Mouse (Mus musculus) heart, adult 2 months (tissue): ENCODE data around the gene March9. TPM values are rescaled to one million over a fixed set of nuclear protein-coding genes. Genes with fewer than 3 reads are reported as not detected.

Experiments
- DNase-seq, 2 experiments: peaks; one replicate each; pipeline ENCODE4 v3.0.0; 2021
- H3K27ac ChIP-seq: fragments of 200-600 bp; 2 replicates; pipeline ENCODE4 v1.8.1; 2022
- H3K27me3 ChIP-seq: fragments of 200-500 bp; 2 replicates; pipeline ENCODE4 v1.6.1; 2012; ENCODE audit warnings: mild to moderate bottlenecking, low read length, inconsistent platforms, mixed read lengths; ENCODE audit not compliant: control insufficient read depth, insufficient read depth
- H3K36me3 ChIP-seq: fragments of 200-500 bp; 2 replicates; pipeline ENCODE4 v1.6.1; 2012; ENCODE audit warnings: low read length, inconsistent platforms; ENCODE audit not compliant: control insufficient read depth, insufficient read depth
- H3K4me1 ChIP-seq: fragments of 200-500 bp; 2 replicates; pipeline ENCODE4 v1.6.1; 2011; ENCODE audit warnings: low read length; ENCODE audit not compliant: control insufficient read depth, insufficient read depth
- H3K4me3 ChIP-seq: fragments of 200-600 bp; 2 replicates; pipeline ENCODE4 v1.8.1; 2022
- H3K79me2 ChIP-seq: fragments of 200-500 bp; replicated peaks from 2 replicates; pipeline ENCODE4 v1.6.1; 2012; ENCODE audit warnings: mild to moderate bottlenecking, inconsistent platforms, low read length, moderate library complexity, mixed read lengths; ENCODE audit not compliant: control insufficient read depth, insufficient read depth
- H3K9ac ChIP-seq: fragments of 200-500 bp; 2 replicates; pipeline ENCODE4 v1.6.1; 2012; ENCODE audit warnings: low read depth, mild to moderate bottlenecking, control low read depth, inconsistent platforms, low read length, mixed read lengths
- CTCF ChIP-seq: fragments of 200-600 bp; IDR thresholded peaks from 2 replicates; pipeline ENCODE4 v1.8.1; 2022; ENCODE audit warnings: antibody characterized with exemption, mild to moderate bottlenecking, moderate library complexity
- EP300 ChIP-seq: fragments of 200-500 bp; IDR thresholded peaks from 2 replicates; pipeline ENCODE4 v1.6.1; 2011; ENCODE audit warnings: low read depth, low read length, control low read depth; ENCODE audit not compliant: insufficient read depth
- POLR2A ChIP-seq: fragments of 200-500 bp; IDR thresholded peaks from 2 replicates; pipeline ENCODE4 v1.6.1; 2011; ENCODE audit warnings: mild to moderate bottlenecking, low read depth, low read length, control low read depth; ENCODE audit not compliant: insufficient read depth
- WGBS: fragments of 180-500 bp; shearing (Covaris S2); methylation state at CpG from one replicate; pipeline ENCODE4 v1.1.7; 2018; 5-methylcytosine and 5-hydroxymethylcytosine counted together
- intact Hi-C: fragments of 180-260 bp; cut with DNase I; formaldehyde crosslinking; loops from one replicate; pipeline ENCODE4 v1.15.1; 2025
- polyA plus RNA-seq: library from polyadenylated mRNA; depleted of rRNA; stranded (reverse); fragments of >200 nt; gene quantifications from 2 replicates; pipeline ENCODE4 v1.2.3, GENCODE M21; 2012
- total RNA-seq, 2 experiments: library from RNA; stranded (reverse); gene quantifications; 2 replicates each; pipeline ENCODE4 v1.2.3; 2021

March9 gene
- total and polyA plus RNA-seq, 3 experiments, result 2.7 to 3.1 (median 2.8) TPM

DNA sequence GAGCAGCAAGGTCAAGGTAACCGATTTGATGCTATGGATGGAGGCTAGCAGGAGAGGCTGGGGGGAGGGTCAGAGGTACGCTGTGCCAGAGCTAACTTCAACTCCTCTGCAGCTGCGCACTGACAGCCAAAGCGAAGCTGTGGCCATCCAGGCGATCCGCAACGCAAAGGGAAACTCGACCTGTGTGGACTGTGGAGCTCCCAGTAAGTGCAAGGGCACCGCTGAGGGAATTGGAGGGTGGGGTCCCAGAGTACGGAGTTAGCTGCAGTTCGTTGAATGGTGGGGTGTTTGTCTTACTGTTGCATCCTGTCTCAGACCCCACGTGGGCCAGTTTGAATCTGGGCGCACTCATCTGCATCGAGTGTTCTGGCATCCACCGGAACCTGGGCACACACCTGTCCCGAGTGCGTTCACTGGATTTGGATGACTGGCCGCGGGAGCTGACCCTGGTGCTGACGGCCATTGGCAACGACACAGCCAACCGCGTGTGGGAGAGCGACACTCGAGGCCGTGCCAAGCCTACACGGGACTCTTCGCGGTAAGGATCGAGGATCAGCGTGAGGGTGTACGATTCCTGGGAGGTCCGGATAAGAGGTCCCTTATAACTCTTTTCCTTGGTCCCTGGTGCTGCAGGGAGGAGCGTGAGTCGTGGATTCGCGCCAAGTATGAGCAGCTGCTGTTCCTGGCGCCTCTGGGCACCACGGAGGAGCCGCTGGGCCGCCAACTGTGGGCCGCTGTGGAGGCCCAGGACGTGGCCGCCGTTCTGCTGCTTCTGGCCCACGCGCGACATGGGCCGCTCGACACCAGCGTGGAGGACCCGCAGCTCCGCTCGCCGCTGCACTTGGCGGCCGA, 30.8 kb upstream of the March9 start:
- intact Hi-C loops, result no loop called here
- no peak overlapping the region for H3K4me3 ChIP-seq
- no peak overlapping the region for H3K9ac ChIP-seq
- peaks cover 14% of the 10 kb centered on the region for H3K27me3 ChIP-seq
- DNase-seq, result peak; percentile 36 to 58
- H3K36me3 ChIP-seq, result no peaks in the 10 kb centered on the region
- H3K79me2 ChIP-seq, result no peaks in the 10 kb centered on the region
- WGBS, result 18% methylated on average over 57 of the region's 57 CpGs
- H3K4me1 ChIP-seq, result no peaks in the 10 kb centered on the region
- H3K27ac ChIP-seq, result no peak overlapping the region
- no peak for TF ChIP-seq CTCF
- no peak for TF ChIP-seq POLR2A
- no peak for TF ChIP-seq EP300

GRCm38 (mm10) chr10:127085633-127086032, 25.6 kb upstream of the March9 start:
- no peak overlapping the region for H3K27ac ChIP-seq
- TF ChIP-seq CTCF, result no peak
- no peak for TF ChIP-seq POLR2A
- no peak for TF ChIP-seq EP300
- WGBS, result 71% methylated on average over 6 of the region's 6 CpGs
- intact Hi-C loops, result no loop called here
- no peaks in the 10 kb centered on the region for H3K79me2 ChIP-seq
- H3K27me3 ChIP-seq, result peaks cover 2% of the 10 kb centered on the region; the same call in 1 of the 2 replicates
- H3K9ac ChIP-seq, result no peak overlapping the region
- no peak overlapping the region for H3K4me3 ChIP-seq
- no peaks in the 10 kb centered on the region for H3K4me1 ChIP-seq
- H3K36me3 ChIP-seq, result no peaks in the 10 kb centered on the region
- no peak for DNase-seq

DNA sequence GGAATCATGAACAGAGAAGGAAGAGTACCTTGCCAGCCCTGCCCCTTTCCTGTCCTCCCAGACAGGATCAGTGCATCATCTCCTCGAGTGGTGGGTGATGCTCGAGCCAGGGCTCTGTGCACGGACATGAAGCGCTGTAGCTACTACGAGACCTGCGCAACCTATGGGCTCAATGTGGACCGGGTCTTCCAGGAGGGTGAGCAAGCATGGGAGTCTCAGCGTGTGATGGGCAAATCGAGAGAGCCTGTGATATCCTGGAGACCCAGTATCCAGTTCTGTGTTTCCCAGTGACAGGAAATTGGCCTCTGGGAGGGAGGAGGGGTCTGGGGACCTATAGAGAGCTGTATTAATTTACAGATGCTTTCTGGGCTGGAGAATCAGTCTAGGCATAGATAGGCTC, 25.1 kb upstream of the March9 start:
- H3K27ac ChIP-seq, result no peak overlapping the region
- no peak overlapping the region for H3K4me3 ChIP-seq
- no peak for DNase-seq
- WGBS, result 71% methylated on average over 9 of the region's 9 CpGs
- no peaks in the 10 kb centered on the region for H3K27me3 ChIP-seq
- H3K79me2 ChIP-seq, result no peaks in the 10 kb centered on the region
- no peak overlapping the region for H3K9ac ChIP-seq
- H3K36me3 ChIP-seq, result no peaks in the 10 kb centered on the region
- no peak for TF ChIP-seq CTCF
- TF ChIP-seq POLR2A, result no peak
- TF ChIP-seq EP300, result no peak
- H3K4me1 ChIP-seq, result no peaks in the 10 kb centered on the region
- intact Hi-C loops, result no loop called here

DNA sequence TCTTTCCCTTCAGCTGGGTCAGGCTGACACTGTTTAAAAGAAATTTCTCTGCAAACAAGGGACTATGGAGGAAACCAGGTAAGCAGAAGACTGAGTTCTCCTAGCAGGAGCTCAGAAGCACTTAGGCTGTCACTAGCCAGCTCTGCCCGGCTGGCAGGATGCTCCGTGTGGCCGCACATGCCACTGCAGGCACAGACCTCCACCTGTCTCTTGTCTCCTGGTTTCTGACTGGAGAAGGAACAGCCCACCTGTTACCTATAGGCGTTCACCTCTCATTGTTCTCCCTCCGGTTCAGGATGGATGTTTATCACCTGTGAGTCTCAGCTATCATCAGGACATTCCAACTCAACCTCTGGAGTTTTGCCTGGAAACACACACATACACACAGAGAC, 23.9 kb upstream of the March9 start:
- no peak for DNase-seq
- TF ChIP-seq POLR2A (no peak), CTCF (no peak), EP300 (no peak)
- Histone ChIP-seq H3K27ac (no peak overlapping the region), H3K36me3 (no peaks in the 10 kb centered on the region), H3K4me3 (no peak overlapping the region), H3K27me3 (no peaks in the 10 kb centered on the region; the same call in 1 of the 2 replicates), H3K79me2 (no peaks in the 10 kb centered on the region), H3K4me1 (no peaks in the 10 kb centered on the region), H3K9ac (no peak overlapping the region)
- intact Hi-C loops, result no loop called here
- 51% methylated on average over 5 of the region's 5 CpGs for WGBS

- no peak overlapping the region for H3K27ac ChIP-seq
- H3K4me1 ChIP-seq, result no peaks in the 10 kb centered on the region
- no peak overlapping the region for H3K9ac ChIP-seq
- no peak for DNase-seq
- no peaks in the 10 kb centered on the region for H3K79me2 ChIP-seq
- H3K36me3 ChIP-seq, result no peaks in the 10 kb centered on the region
- H3K27me3 ChIP-seq, result no peaks in the 10 kb centered on the region; the same call in 1 of the 2 replicates
- 41% methylated on average over 8 of the region's 8 CpGs for WGBS
- H3K4me3 ChIP-seq, result no peak overlapping the region
- intact Hi-C loops, result no loop called here
- TF ChIP-seq POLR2A (no peak), CTCF (no peak), EP300 (no peak)
Observed at GRCm38 (mm10) chr10:127083292-127083914, 23.4 kb upstream of the March9 start.

DNA sequence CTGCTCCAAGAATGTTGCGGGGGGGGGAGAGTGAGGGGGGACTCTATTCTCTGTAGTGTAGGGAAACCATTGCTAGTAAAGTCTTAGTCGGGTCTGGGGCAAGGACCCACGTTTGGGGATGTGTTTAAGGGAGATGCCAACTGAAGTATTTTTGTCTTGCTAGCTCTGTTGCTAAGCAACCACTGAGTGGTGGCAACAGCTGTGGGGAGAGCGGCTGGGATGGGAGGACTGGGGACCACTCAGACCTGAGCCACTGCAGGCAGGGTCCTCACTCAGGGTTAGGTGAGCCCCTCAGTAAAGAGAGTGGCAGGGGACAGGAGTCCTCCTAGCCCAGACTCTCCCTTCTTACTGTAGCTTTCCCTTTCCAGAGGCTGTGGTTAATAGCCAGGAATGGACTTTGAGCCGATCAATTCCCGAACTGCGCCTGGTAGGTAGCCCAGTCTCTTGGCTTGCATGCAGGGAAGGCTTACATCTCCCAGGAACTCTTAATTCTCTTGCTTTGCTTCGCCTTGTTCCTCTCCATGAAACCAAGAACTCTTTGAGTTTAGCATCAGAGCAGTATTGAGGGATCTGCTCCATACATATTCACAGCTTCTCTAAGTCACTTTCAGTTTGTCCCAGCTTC, 22.1 kb upstream of the March9 start:
- Histone ChIP-seq H3K9ac (no peak overlapping the region), H3K4me3 (no peak overlapping the region), H3K4me1 (no peaks in the 10 kb centered on the region), H3K36me3 (no peaks in the 10 kb centered on the region), H3K79me2 (no peaks in the 10 kb centered on the region), H3K27me3 (no peaks in the 10 kb centered on the region; the same call in 1 of the 2 replicates), H3K27ac (no peak overlapping the region)
- intact Hi-C loops, result no loop called here
- TF ChIP-seq EP300, result no peak
- TF ChIP-seq POLR2A, result no peak
- no peak for TF ChIP-seq CTCF
- WGBS, result 29% methylated on average over 8 of the region's 8 CpGs
- no peak for DNase-seq
